Mouse (Mus musculus): ENCODE measurements around the gene Zp3r. TPM values are rescaled to one million over a fixed set of nuclear protein-coding genes. Genes with fewer than 3 reads are reported as not detected.

Zp3r gene
- polyA plus RNA-seq (2021; fragmentation: Nextera tagmentation), result not detected in 2 replicates
- long read RNA-seq, experiment 1, result 0 reads
- long read RNA-seq, experiment 2, result 0 reads

DNA sequence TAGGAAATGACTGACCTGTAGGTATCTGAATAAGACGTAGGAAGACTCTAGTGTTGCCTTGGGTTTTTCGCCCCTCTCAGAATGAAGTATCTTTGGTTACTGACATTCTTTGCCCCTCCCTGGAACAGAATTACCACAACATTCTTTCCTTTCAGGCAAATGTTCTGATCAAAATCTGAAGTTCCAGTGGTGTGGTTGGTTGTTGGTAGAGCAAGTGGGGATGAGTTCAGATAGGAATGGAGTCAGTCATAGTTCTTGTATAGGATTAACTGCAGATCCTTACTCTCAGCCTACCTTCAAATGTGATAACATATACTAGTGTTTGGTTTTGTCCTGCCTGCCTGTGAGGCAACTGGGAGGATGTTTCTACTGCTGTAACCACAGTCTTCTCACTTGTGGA, at the start of gene Zp3r:
Gene Zp3r, minus strand, starts transcription at position 101 of the 400 bp plus-strand sequence.

DNA sequence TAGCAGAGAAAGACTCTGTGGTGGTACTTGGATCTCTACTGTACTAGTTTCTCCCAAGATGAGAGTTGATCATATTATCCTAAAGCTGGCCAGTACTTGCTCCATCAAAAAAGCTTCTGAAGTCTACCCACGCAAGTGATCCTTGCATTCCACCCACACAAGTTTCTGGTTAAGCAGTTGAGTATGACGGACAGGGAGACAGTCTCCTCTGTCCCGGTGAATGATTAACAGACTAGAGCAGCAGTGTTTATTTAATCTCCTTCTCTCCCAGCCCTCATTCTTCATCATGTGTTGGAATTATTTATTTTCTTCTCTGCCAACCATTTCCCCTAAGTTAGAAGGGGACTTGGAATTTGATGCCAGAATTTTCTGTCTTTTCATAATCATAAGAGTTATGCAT, 32.0 kb upstream of the Zp3r start, which contains the start of gene C4bp:
Gene C4bp, minus strand, starts transcription at position 179 of the 400 bp plus-strand sequence.

Other genes with a start within 250 kb of the Zp3r start
- gene Cd55b, start 206.6 kb downstream of the Zp3r start, polyA plus RNA-seq (2021; fragmentation: Nextera tagmentation), result not detected in 2 replicates
- 2.3 and 4.1 TPM in 2 replicates for gene Cd55, start 166.9 kb downstream of the Zp3r start, polyA plus RNA-seq (2021; fragmentation: Nextera tagmentation)
- gene C4bp, start 32.0 kb upstream of the Zp3r start, polyA plus RNA-seq (2021; fragmentation: Nextera tagmentation), result not detected in 2 replicates
- not detected in 2 replicates for gene Gm29427, start 86.2 kb upstream of the Zp3r start, polyA plus RNA-seq (2021; fragmentation: Nextera tagmentation)
- 20.3 and 28.7 TPM in 2 replicates for gene Yod1, start 87.7 kb upstream of the Zp3r start, polyA plus RNA-seq (2021; fragmentation: Nextera tagmentation)
- gene Pfkfb2, start 99.6 kb upstream of the Zp3r start, polyA plus RNA-seq (2021; fragmentation: Nextera tagmentation), result 6.5 and 7.2 TPM in 2 replicates
- 0.89 and 0.95 TPM in 2 replicates for gene AA986860, start 102.4 kb upstream of the Zp3r start, polyA plus RNA-seq (2021; fragmentation: Nextera tagmentation)
- not detected in 2 replicates for gene Fcamr, start 171.3 kb upstream of the Zp3r start, polyA plus RNA-seq (2021; fragmentation: Nextera tagmentation)
- gene Pigr, start 197.1 kb upstream of the Zp3r start, polyA plus RNA-seq (2021; fragmentation: Nextera tagmentation), result 0.06 TPM in 1 of 2 replicates, not detected in the other
- gene Fcmr, start 236.0 kb upstream of the Zp3r start, polyA plus RNA-seq (2021; fragmentation: Nextera tagmentation), result 0.35 and 0.97 TPM in 2 replicates